Mouse (Mus musculus) adrenal gland, adult 8-10 months (tissue): ENCODE measurements around the gene Ehd4. TPM values are rescaled to one million over a fixed set of nuclear protein-coding genes. Genes with fewer than 3 reads are reported as not detected.
A peak's percentile ranks its signal among the peaks of the same experiment; 100 is the strongest.

Source experiments
- DNase-seq: peaks from one replicate; pipeline ENCODE4 v3.0.0; 2022
- total RNA-seq, 4 experiments: library from RNA; stranded (reverse); gene quantifications; 2 replicates each; pipeline ENCODE4 v1.2.4; 2022

Ehd4 gene
- total RNA-seq, 4 experiments from 2014 or later = 44.4 to 84.5 (median 63.0) TPM

GRCm38 (mm10) chr2:120068555-120069465 is 85.6 kb downstream of the Ehd4 start:
- DNase-seq = no peak

DNA sequence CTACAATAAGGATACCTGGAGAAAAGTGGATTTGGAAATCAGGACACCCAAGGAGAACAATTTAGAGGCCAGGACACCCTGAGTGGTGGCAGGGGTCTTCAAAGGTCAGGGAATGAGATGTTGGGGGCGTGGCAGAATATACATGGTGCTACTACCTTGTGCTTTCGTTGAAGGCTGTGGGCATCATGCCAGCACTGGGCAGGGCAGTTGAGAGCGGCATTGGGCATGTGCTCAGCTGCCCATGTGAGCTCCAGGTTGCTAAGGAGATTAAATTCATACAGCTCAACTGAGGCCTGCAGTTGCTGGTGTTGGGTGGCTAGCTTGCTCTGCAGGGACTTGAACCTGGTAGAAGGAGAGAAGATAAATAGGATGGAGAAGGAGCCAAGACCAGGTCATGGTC is 88.2 kb downstream of the Ehd4 start:
- no peak for DNase-seq

DNA sequence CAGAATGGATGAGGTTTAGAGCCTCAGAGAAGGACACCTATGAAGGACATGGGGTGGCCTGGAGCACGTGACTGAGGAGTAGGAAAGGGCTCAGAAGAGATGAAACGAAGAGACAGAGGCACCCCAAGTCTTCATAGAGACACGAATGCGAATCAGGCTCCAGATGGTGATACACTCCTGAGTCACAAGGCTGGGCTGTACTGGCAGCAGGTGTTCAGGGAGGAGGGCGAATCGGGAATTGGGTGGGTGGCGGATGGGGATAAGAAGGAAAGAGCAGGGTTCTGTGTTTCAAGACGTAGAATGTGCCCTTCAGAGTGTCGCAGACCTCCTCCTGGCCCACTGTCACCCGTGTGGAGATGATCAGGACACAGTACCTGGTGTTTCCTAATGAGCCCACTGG is 89.2 kb downstream of the Ehd4 start:
- DNase-seq = no peak

- no peak for DNase-seq
Measured at GRCm38 (mm10) chr2:120064639-120065038, 89.8 kb downstream of the Ehd4 start.

DNA sequence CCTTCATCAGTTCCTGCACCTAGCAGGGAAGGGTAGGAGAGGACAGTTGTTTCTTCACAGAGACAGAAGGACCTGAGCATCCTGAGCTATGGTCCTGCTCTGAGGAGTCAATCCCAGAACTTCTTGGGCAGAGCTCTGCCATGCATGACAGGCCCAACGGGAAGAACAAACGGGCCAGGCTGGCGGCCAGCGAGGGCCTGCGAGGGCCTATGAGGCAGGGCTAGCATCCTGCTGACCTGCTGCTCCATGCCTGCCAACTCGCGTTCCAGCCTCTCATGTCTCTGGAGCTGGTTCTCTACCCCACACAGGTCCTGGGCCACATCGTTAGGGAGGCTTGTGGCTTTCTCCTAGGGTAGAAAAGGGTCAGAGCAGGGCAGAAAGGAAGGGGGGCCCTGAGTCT is 92.2 kb downstream of the Ehd4 start:
- DNase-seq = no peak

DNA sequence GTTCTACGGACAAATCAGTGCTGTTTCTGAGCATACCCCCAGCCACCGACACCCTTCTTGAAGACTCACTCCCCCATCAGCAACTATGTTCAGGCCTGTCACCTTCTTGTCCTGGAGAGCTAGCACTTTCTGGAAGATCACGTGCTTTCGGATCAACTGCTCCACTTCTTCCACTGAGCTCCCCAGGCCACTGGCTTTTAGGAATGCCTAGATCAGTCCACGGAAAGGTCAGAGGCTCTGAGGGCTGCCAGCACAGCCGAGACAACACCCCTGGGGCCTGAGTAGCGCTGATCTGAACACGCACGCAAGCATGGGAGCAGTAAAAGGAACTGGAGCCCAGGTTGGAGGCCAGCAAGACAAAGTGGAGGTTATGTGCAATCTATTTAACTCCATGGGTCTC is 93.8 kb downstream of the Ehd4 start:
- DNase-seq = no peak

GRCm38 (mm10) chr2:120060190-120060589 is 94.2 kb downstream of the Ehd4 start:
- no peak for DNase-seq

- no peak for DNase-seq
Measured at GRCm38 (mm10) chr2:120059466-120059865, 94.9 kb downstream of the Ehd4 start.

DNA sequence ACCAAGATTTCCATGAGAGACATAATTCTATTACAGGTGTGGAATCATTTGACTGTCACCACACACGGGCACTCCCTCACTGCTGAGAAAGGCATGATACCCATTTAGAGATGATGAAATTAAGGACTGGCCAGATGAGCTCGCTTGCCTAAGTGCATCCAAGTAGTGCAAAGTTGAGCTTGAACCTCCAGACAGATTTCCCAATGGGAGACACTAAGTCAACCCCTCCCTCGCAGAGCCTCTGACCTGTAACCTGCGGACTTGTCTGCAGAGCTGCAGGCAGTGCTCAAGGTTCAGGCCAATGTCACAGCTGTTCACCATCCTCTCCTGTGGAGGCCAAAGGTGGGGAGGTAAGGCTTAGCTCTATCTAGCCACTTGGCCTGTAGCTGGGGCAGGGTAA is 95.6 kb downstream of the Ehd4 start:
- DNase-seq = no peak

DNA sequence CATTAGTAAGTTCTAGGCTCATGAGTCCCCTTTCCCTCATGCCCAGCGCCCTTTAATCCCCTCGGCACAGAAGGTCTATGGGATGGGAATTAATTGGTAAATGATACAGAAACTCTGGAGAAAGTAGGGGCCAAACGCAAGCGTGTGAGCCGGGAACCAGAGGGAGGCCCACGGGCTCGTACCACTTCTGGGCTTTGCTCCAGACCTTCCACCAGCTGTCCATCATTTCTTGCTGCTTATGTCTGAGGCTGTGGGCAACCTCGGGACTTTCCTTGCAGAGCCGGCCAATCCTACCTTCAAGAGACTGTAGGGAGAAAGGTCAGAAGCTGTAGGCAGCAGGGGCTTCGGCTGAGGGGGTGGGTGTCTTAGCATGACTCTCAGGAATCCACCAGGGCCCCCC is 98.5 kb downstream of the Ehd4 start:
- DNase-seq = no peak

DNA sequence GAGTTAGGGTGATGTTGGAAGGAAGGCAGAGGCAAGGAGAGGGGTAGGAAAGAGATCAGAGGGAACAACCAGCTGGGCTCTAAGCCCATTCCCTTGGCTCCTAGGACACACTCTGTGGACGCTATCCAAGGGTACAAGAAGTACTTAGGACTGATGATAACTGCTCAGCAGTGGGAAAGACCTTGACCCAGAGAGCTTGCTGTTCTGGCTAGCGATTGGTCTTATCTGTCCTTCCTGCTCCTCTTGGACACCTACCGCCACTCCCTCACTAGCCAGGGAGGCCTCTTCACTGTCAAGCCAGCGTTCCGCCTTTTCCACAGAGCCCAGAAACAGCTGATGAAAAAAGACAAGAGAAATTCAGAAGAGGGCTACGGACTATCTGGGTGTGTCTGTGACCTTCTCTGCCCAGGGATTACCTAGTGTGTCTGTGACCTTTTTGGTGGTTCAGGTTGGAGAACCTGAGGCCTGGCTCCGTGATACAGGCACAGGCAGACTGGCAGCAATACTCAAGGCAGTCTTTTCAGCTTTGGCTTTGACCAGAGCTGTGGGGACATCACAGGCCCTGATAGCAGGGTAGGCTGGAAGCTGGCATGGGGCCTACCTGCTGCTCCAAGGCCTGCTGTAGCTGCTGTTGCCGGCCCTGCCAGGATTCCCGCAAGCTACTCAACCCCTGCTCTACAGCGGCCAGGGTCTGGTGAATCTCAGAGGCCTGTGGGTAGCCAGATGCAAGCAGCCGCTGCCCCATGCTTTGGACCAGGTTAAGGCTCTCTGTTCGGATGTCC is 99.4 kb downstream of the Ehd4 start:
- peak; percentile 60 for DNase-seq

- DNase-seq = no peak
Measured at GRCm38 (mm10) chr2:120051405-120051804, 103.0 kb downstream of the Ehd4 start.

GRCm38 (mm10) chr2:120049632-120050274 is 104.7 kb downstream of the Ehd4 start:
- DNase-seq = no peak

GRCm38 (mm10) chr2:120048173-120048572 is 106.2 kb downstream of the Ehd4 start:
- DNase-seq = no peak

DNA sequence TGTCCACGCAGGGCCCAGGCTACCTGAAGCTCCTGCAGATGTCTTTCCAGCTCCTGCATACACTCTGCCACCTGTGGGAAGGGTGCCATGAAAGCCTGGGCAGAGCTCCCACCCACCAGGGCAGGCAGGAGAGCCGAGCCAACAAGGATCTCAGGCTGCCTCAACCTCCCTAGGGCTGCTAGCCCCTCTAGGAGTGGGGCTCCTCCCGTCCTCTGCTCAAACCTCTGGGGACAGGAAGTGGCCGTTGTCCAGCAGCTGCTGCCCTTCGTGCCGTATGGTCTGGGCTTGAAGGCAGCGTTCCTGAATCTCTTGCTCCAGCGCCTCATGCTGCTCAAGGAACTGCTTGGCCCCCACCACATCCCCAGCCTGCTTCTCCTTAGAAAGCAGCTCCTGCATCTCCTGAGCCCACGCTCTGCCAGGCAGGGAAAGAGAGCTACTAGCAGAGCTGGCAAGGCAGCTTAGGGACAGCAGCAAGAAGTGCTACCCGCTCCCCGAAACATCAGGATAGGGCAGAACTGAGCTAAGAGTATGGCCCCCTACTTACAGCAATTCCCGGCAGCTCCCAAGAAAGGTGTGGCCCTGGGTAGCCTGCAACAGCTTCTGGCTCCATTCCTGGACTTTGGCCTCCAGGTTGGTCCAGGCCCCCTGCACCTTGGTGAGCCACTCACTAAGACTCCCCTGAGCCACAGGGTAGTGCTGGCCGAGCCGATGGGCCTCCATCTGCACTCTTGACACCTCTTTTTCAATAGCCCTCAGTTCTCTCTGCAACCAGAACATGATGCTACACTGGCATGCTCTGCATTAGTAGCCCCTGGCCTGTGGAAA is 107.7 kb downstream of the Ehd4 start:
- DNase-seq = no peak

DNA sequence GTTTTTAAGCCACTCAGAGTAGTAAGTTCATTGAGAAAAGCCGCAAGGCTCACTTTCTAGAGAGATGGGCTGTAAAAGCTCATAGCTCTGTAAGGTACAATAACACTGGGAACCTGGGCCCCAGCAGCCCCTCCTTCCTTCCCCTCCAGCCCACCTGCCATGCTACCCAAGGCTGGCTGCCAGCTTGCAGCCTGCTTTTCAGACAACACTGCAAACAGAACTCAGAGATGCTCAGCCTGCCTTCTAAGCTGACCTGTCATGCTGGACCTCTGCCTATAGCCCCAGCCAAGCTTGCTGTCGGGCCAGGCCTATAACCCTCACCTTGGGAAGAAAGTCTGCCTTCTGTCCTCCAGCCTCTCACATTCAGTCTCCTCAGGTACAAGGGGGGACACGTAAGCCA is 109.7 kb downstream of the Ehd4 start:
- DNase-seq = no peak

DNA sequence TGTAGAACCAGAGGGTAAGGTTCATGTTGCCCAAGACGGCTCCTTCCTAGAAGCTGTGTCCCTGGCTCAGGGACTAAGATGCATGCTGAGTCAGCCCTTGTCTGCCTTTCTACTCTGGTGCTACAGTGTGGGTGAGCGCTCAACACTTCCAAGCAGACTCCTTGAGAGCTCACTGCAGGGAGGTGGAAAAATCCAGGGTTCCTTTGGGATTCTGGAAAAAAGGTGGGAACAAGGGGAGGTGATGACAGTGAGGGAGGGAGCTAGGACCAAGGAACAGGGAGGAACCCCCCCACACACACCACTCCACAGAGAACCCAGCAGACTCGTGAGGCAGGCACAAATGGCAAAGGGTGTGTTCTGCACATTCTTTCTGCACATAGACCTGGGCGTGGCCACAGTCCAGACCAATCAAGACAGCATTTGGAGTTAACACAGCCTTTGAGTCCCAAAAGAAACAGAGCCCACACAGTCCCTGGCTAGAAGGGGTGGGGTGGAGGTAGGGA is 110.3 kb downstream of the Ehd4 start:
- no peak for DNase-seq

GRCm38 (mm10) chr2:120040991-120041390 is 113.4 kb downstream of the Ehd4 start:
- DNase-seq = no peak
